Mouse (Mus musculus): ENCODE results near the gene Slc25a53.

Slc25a53 gene

GRCm38 (mm10) chrX:137038000-137038483 is at the start of gene Slc25a53:
Gene Slc25a53 (minus strand): TSS chrX:137038302.
- ChIA-PET POLR2A (interaction anchor here in 3 of 4 experiments (0.8 to 2.8 kb wide), 6 partner anchors 11 to 866 kb away, joined by 3 to 23 read pairs (median 6); partner anchors contain the start of genes Fam199x (in 3 of the 3) and Tceal8 (in 1 of the 3)), CTCF (interaction anchor here in 1 of 4 experiments (1.0 to 1.7 kb wide), 2 partner anchors 19 to 104 kb away, joined by 4 to 7 read pairs; no protein-coding TSS in a partner anchor)

- ChIA-PET POLR2A (no interaction called here), CTCF (no interaction called here)
Observed at GRCm38 (mm10) chrX:137063202-137063601, 25.1 kb upstream of the Slc25a53 start.

- POLR2A ChIA-PET: interaction anchor here in 3 of 4 experiments (0.6 to 2.4 kb wide), 13 partner anchors 11 to 372 kb away, joined by 3 to 23 read pairs (median 5); partner anchors contain the start of gene Slc25a53 (in 3 of the 3)
- CTCF ChIA-PET: interaction anchor here in 3 of 4 experiments (0.6 to 1.3 kb wide), 4 partner anchors 56 to 118 kb away, joined by 3 to 7 read pairs (median 4); partner anchors contain the start of gene Zcchc18 (in 1 of the 3)
Observed at GRCm38 (mm10) chrX:137049425-137050225, 11.5 kb upstream of the Slc25a53 start, which contains the start of gene Fam199x. Gene Fam199x (plus strand): TSS chrX:137049594.

- ChIA-PET CTCF (interaction anchor here in 2 of 4 experiments (0.5 to 0.8 kb wide), 5 partner anchors 12 to 118 kb away, joined by 3 to 15 read pairs (median 5); no protein-coding TSS in a partner anchor), POLR2A (interaction anchor here (0.7 to 2.4 kb wide), 11 partner anchors 11 to 311 kb away, joined by 3 to 23 read pairs (median 5); partner anchors contain the start of genes Slc25a53 (in 3 of the 4) and Zcchc18 (in 1 of the 4))
Observed at GRCm38 (mm10) chrX:137049060-137049424, 10.9 kb upstream of the Slc25a53 start.

- POLR2A ChIA-PET: interaction anchor here in 3 of 4 experiments (0.6 to 2.8 kb wide), 8 partner anchors 8 to 866 kb away, joined by 3 to 23 read pairs (median 4); partner anchors contain the start of genes Fam199x (in 3 of the 3) and Tceal8 (in 1 of the 3)
- CTCF ChIA-PET: interaction anchor here in 1 of 4 experiments (1.7 kb wide), 1 partner anchor 19 kb away, joined by 7 read pairs; no protein-coding TSS in a partner anchor
Observed at GRCm38 (mm10) chrX:137038502-137038901, 400 bp upstream of the Slc25a53 start.

- ChIA-PET POLR2A (interaction anchor here (0.6 to 2.8 kb wide), 16 partner anchors 11 to 766 kb away, joined by 3 to 23 read pairs (median 4); partner anchors contain the start of gene Fam199x (in 3 of the 4)), CTCF (interaction anchor here in 2 of 4 experiments (0.6 to 1.7 kb wide), 4 partner anchors 11 to 736 kb away, joined by 3 to 15 read pairs (median 6); no protein-coding TSS in a partner anchor)
Observed at GRCm38 (mm10) chrX:137037470-137037999, 567 bp downstream of the Slc25a53 start.

GRCm38 (mm10) chrX:137034322-137034721 is 3.8 kb downstream of the Slc25a53 start:
- CTCF ChIA-PET: interaction anchor here in 1 of 4 experiments (0.9 to 1.1 kb wide), 2 partner anchors 15 to 42 kb away, joined by 3 read pairs; partner anchors contain the start of gene Zcchc18
- POLR2A ChIA-PET: interaction anchor here in 3 of 4 experiments (0.6 to 1.7 kb wide), 13 partner anchors 9 to 1336 kb away, joined by 3 to 9 read pairs (median 4); partner anchors contain the start of genes Fam199x (in 3 of the 3), Tmsb15b2 (in 1 of the 3) and Zcchc18 (in 1 of the 3)

- CTCF ChIA-PET: no interaction called here
- POLR2A ChIA-PET: interaction anchor here in 2 of 4 experiments (0.7 to 1.9 kb wide), 3 partner anchors 11 to 860 kb away, joined by 3 to 4 read pairs (median 3); no protein-coding TSS in a partner anchor
Observed at GRCm38 (mm10) chrX:137031726-137032125, 6.4 kb downstream of the Slc25a53 start.

- ChIA-PET POLR2A (interaction anchor here in 1 of 4 experiments (0.7 to 1.9 kb wide), 2 partner anchors 12 to 54 kb away, joined by 3 to 4 read pairs; partner anchors contain the start of genes Tmsb15b1 and Tmsb15l), CTCF (interaction anchor here in 1 of 4 experiments (2.4 kb wide), 1 partner anchor 12 kb away, joined by 7 read pairs; no protein-coding TSS in a partner anchor)
Observed at GRCm38 (mm10) chrX:137030916-137031315, 7.2 kb downstream of the Slc25a53 start.

GRCm38 (mm10) chrX:137019310-137019709 is 18.8 kb downstream of the Slc25a53 start:
- POLR2A ChIA-PET: interaction anchor here in 3 of 4 experiments (0.6 to 1.8 kb wide), 8 partner anchors 10 to 278 kb away, joined by 3 to 7 read pairs (median 4); partner anchors contain the start of gene Zcchc18 (in 1 of the 3)
- CTCF ChIA-PET: interaction anchor here (0.8 to 1.8 kb wide), 14 partner anchors 11 to 310 kb away, joined by 3 to 7 read pairs (median 4); partner anchors contain the start of genes Zcchc18 (in 2 of the 4) and Slc25a53 (in 1 of the 4)

GRCm38 (mm10) chrX:137017668-137018067 is 20.4 kb downstream of the Slc25a53 start:
- ChIA-PET CTCF (no interaction called here), POLR2A (interaction anchor here in 3 of 4 experiments (0.8 to 1.9 kb wide), 3 partner anchors 16 to 277 kb away, joined by 3 to 5 read pairs (median 3); no protein-coding TSS in a partner anchor)

GRCm38 (mm10) chrX:137015099-137015709 is 22.9 kb downstream of the Slc25a53 start:
- POLR2A ChIA-PET: interaction anchor here in 1 of 4 experiments (1.2 kb wide), 1 partner anchor 22 kb away, joined by 3 read pairs; no protein-coding TSS in a partner anchor
- CTCF ChIA-PET: interaction anchor here in 1 of 4 experiments (1.2 kb wide), 1 partner anchor 22 kb away, joined by 4 read pairs; the partner anchor contains the start of gene Zcchc18

- POLR2A ChIA-PET: interaction anchor here in 1 of 4 experiments (0.6 kb wide), 1 partner anchor 136 kb away, joined by 3 read pairs; no protein-coding TSS in a partner anchor
- CTCF ChIA-PET: no interaction called here
Observed at GRCm38 (mm10) chrX:136996256-136996655, 41.8 kb downstream of the Slc25a53 start.

- ChIA-PET CTCF (interaction anchor here in 3 of 4 experiments (0.6 to 1.4 kb wide), 5 partner anchors 21 to 149 kb away, joined by 3 to 5 read pairs (median 4); partner anchors contain the start of gene Fam199x (in 1 of the 3)), POLR2A (interaction anchor here in 3 of 4 experiments (0.9 to 1.0 kb wide), 3 partner anchors 10 to 255 kb away, joined by 3 read pairs; no protein-coding TSS in a partner anchor)
Observed at GRCm38 (mm10) chrX:136993641-136994040, 44.5 kb downstream of the Slc25a53 start.

GRCm38 (mm10) chrX:136992978-136993547 is 45.0 kb downstream of the Slc25a53 start, which contains the start of gene Zcchc18:
Gene Zcchc18 (plus strand): TSS chrX:136993155.
- POLR2A ChIA-PET: interaction anchor here in 3 of 4 experiments (0.8 to 2.1 kb wide), 8 partner anchors 10 to 255 kb away, joined by 3 to 5 read pairs (median 3); no protein-coding TSS in a partner anchor
- CTCF ChIA-PET: interaction anchor here in 2 of 4 experiments (1.1 to 1.4 kb wide), 6 partner anchors 21 to 149 kb away, joined by 3 to 5 read pairs (median 4); partner anchors contain the start of gene Fam199x (in 1 of the 2)

Measured in embryonic stem cell, embryonic (primary cell).